Comparison of ENCODE assay signal across 8 mouse cellular contexts in the genomic region with DNA sequence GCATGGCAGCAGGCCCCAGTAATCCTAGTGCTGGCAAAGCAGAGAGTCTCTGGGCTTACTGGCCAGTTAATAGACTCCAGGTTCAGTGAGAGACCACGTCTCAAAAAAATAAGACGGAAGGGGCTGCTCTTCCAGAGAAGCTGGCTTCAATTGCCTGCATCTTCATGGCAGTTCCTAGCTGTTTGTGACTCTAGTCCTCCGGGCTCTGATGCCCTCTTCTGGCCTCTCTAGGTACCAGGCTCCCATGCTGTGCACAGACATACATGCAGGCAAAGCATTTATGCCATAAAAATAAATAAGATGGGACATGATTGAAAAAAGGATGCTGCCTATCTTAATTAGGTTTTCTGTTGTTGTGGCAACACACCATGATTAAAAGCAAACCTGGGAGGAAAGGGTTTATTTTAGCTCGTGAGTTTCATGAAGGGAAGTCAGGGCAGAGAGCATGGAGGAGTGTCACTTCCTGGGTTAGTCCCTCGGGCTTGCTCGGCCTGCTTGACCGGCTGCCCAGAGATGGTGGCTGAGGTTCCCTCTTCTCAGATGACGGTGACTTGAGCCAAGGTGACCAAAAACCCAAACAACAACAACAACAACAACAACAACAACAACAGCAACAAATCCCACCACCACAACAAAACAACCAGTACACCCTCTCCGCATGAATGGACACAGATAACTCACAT. TPM values are rescaled to one million over a fixed set of nuclear protein-coding genes. Genes with fewer than 3 reads are reported as not detected.
A peak's percentile ranks its signal among the peaks of the same experiment; 100 is the strongest.
DNase-seq lines count a peak whose midpoint lies in the region; ATAC-seq and TF ChIP-seq lines count a peak whose summit lies in the region.

No protein-coding gene starts in this region.

- peak; percentile 41 for DNase-seq in CD4-positive helper T cell, adult 2 months (ENCODE audit: low read depth, low spot score)
- peak; percentile 17 for DNase-seq in Patski (ENCODE audit: low read depth, low spot score)
- peak; percentile 78 for DNase-seq in embryo, embryonic 10 days (ENCODE audit: low spot score)
- peak; percentile 29 for DNase-seq in gastrocnemius, postnatal 25 days
- no peak for DNase-seq in liver, embryonic 11.5 days (ENCODE audit: low spot score)
- peak; percentile 44 for DNase-seq in yolk sac, embryonic 10.5 days (ENCODE audit: low spot score)

- H3K79me2 ChIP-seq in myocyte (ENCODE audit: control insufficient read depth, insufficient read depth) = no peaks in the 10 kb centered on the region

- no peaks in the 10 kb centered on the region for H3K9me3 ChIP-seq in kidney, embryonic 15.5 days (replicated peaks)
- H3K9me3 ChIP-seq in liver, embryonic 11.5 days (ENCODE audit: control insufficient read depth, low read length) = no peaks in the 10 kb centered on the region

- ATAC-seq in Patski = no peak
- peak; percentile 84 for ATAC-seq in kidney, embryonic 15.5 days (replicated peaks; ENCODE audit: low FRiP score)
- peak; percentile 76 for ATAC-seq in liver, embryonic 11.5 days (replicated peaks; ENCODE audit: low FRiP score)

- peak overlapping the region; percentile 32; the same call in 1 of the 2 replicates for H3K4me2 ChIP-seq in kidney, embryonic 15.5 days
- no peak overlapping the region for H3K4me2 ChIP-seq in liver, embryonic 11.5 days
- peak overlapping the region; percentile 31 for H3K4me2 ChIP-seq in myocyte (ENCODE audit: low read depth)

- no peaks in the 10 kb centered on the region for H3K36me3 ChIP-seq in kidney, embryonic 15.5 days
- H3K36me3 ChIP-seq in liver, embryonic 11.5 days (ENCODE audit: control insufficient read depth, insufficient read depth, low read length) = no peaks in the 10 kb centered on the region
- H3K36me3 ChIP-seq in myocyte (ENCODE audit: control insufficient read depth, insufficient read depth) = no peaks in the 10 kb centered on the region

- peak; percentile 87 for TF ChIP-seq CTCF in Patski (IDR thresholded peaks at IDR 0.05)

- TF ChIP-seq POLR2A in myocyte (IDR thresholded peaks at IDR 0.05; ENCODE audit: insufficient read length, low read depth) = no peak

- in situ Hi-C loops in Patski (cut with MboI; ENCODE audit: low pct_unique_long_range_greater_than_20kb) = loop anchor here (25.0 kb wide), 1 partner anchor 676 kb away; the partner anchor contains the start of gene Rtkn2

- H3K27ac ChIP-seq in kidney, embryonic 15.5 days = 0 out of 2 replicates have a peak overlapping the region, but pooled peaks have one; percentile 73
- no peak overlapping the region for H3K27ac ChIP-seq in liver, embryonic 11.5 days (ENCODE audit: low read depth, low read length)

- no peak overlapping the region for H3K4me3 ChIP-seq in kidney, embryonic 15.5 days (replicated peaks)
- H3K4me3 ChIP-seq in liver, embryonic 11.5 days (ENCODE audit: low read depth, low read length) = no peak overlapping the region
- no peak overlapping the region for H3K4me3 ChIP-seq in myocyte

- CTCF ChIA-PET in Patski (lab: Charles Lee) = interaction anchor here (0.6 to 2.0 kb wide), 9 partner anchors 9 to 685 kb away, joined by 3 to 6 read pairs (median 3); no protein-coding TSS in a partner anchor

- POLR2A ChIA-PET in Patski (lab: Charles Lee) = no interaction called here

- no peak overlapping the region for H3K9ac ChIP-seq in kidney, embryonic 15.5 days
- H3K9ac ChIP-seq in liver, embryonic 11.5 days (ENCODE audit: low read depth, low read length) = no peak overlapping the region

- no peaks in the 10 kb centered on the region for H3K27me3 ChIP-seq in Patski
- H3K27me3 ChIP-seq in kidney, embryonic 15.5 days = no peaks in the 10 kb centered on the region
- no peaks in the 10 kb centered on the region for H3K27me3 ChIP-seq in liver, embryonic 11.5 days (replicated peaks; ENCODE audit: control insufficient read depth, insufficient read depth, low read length)
- H3K27me3 ChIP-seq in myocyte (ENCODE audit: control insufficient read depth, insufficient read depth, insufficient read length) = no peaks in the 10 kb centered on the region

- WGBS in kidney, embryonic 15.5 days = 14% methylated on average over 9 of the region's 9 CpGs
- 20% methylated on average over 9 of the region's 9 CpGs for WGBS in liver, embryonic 11.5 days

- no peak overlapping the region for H3ac ChIP-seq in myocyte (ENCODE audit: control insufficient read depth, insufficient read length)

- peaks cover 14% of the 10 kb centered on the region for H3K4me1 ChIP-seq in kidney, embryonic 15.5 days
- H3K4me1 ChIP-seq in liver, embryonic 11.5 days (replicated peaks; ENCODE audit: control insufficient read depth, insufficient read depth, low read length) = no peaks in the 10 kb centered on the region

TF ChIP-seq in myocyte, 11 proteins besides CTCF, POLR2A, EP300 and RAD21:
- TF ChIP-seq POLR2AphosphoS2 (IDR thresholded peaks at IDR 0.05; ENCODE audit: insufficient read length, low read depth) = no peak
- TF ChIP-seq E2F4 (IDR thresholded peaks at IDR 0.05; ENCODE audit: insufficient read depth) = no peak
- no peak for TF ChIP-seq REST (IDR thresholded peaks at IDR 0.05; ENCODE audit: insufficient read depth, insufficient read length)
- no peak for TF ChIP-seq USF1 (IDR thresholded peaks at IDR 0.05; ENCODE audit: low read depth)
- no peak for TF ChIP-seq CEBPB (IDR thresholded peaks at IDR 0.05; ENCODE audit: insufficient read depth, poor library complexity, severe bottlenecking)
- TF ChIP-seq MAX (IDR thresholded peaks at IDR 0.05; ENCODE audit: low read depth) = no peak
- TF ChIP-seq TCF3 (IDR thresholded peaks at IDR 0.05; ENCODE audit: insufficient read length, low read depth) = no peak
- no peak for TF ChIP-seq MYOD1 (IDR thresholded peaks at IDR 0.05; ENCODE audit: control insufficient read depth in 1 of 3, insufficient read length in 2 of 3, low read depth in 2 of 3)
- TF ChIP-seq MYOG (IDR thresholded peaks at IDR 0.05; ENCODE audit: control insufficient read depth in 1 of 3, insufficient read depth in 1 of 3, insufficient read length in 2 of 3, low read depth in 2 of 3) = no peak

RNA-seq across cellular contexts. Expression of gene Nrbf2, which starts 26.3 kb away (rescaled TPM):
- 19.9 TPM for polyA plus RNA-seq in Patski (2021)
- total RNA-seq in gastrocnemius, postnatal 25 days (2021) = 10 to 100 TPM in 1 of 2 experiments, 1 to 10 TPM in 1; 8.6 to 10.2 TPM
- polyA plus RNA-seq in kidney, embryonic 15.5 days (2015; fragmentation: Nextera tagmentation; extraction: Ambion mirVana) = 34.9 and 35.6 TPM in 2 replicates
- 39.2 and 44.0 TPM in 2 replicates for polyA plus RNA-seq in liver, embryonic 11.5 days (2014; fragmentation: Nextera tagmentation; extraction: Ambion mirVana)
- polyA plus RNA-seq in myocyte (2012; fragmentation: generic; extraction: Trizol) = 16.8 TPM
